Comparison of ENCODE assay signal across 37 mouse cellular contexts in genomic region chr3:138471066-138471465, GRCm38 (mm10). TPM values are rescaled to one million over a fixed set of nuclear protein-coding genes. Genes with fewer than 3 reads are reported as not detected.
"Had no signal": no experiment of that assay in that cellular context is flagged by ENCODE, and none has a peak within 500 bp of the region (broad histone marks: within the 10 kb centered on the region; RNA-seq: fewer than 3 reads in every experiment).

No protein-coding gene starts in this region.

- H3K27me3 ChIP-seq: heart, embryonic 12.5 days; hindbrain, embryonic 13.5 days; hindbrain, embryonic 15.5 days; limb, embryonic 13.5 days; limb, embryonic 15.5 days; liver, embryonic 12.5 days had no signal

- DNase-seq: gastrocnemius, postnatal 14 days; gastrocnemius, postnatal 36 days; heart, adult 18-20 months; heart, postnatal 14 days; heart, postnatal 36 days; kidney, adult 11 months; kidney, adult 8-10 months; kidney, postnatal 25 days; layer of hippocampus, adult 9-11 months; layer of hippocampus, postnatal 36 days; left cerebral cortex, postnatal 4 days had no signal

- H3K4me1 ChIP-seq: heart, embryonic 10.5 days; heart, embryonic 12.5 days; hindbrain, embryonic 13.5 days; hindbrain, embryonic 15.5 days; limb, embryonic 13.5 days; limb, embryonic 15.5 days; liver, embryonic 12.5 days had no signal

- H3K9ac ChIP-seq: heart, embryonic 12.5 days; hindbrain, embryonic 13.5 days; hindbrain, embryonic 15.5 days; limb, embryonic 13.5 days; limb, embryonic 15.5 days; liver, embryonic 12.5 days; liver, embryonic 14.5 days had no signal

- H3K27ac ChIP-seq: heart, embryonic 10.5 days; hindbrain, embryonic 13.5 days; hindbrain, embryonic 15.5 days; hindbrain, postnatal 0 days; limb, embryonic 13.5 days; limb, embryonic 15.5 days; liver, embryonic 12.5 days; liver, embryonic 14.5 days had no signal

- H3K4me3 ChIP-seq: heart, embryonic 10.5 days; heart, embryonic 12.5 days; hindbrain, embryonic 13.5 days; hindbrain, embryonic 15.5 days; limb, embryonic 13.5 days; limb, embryonic 15.5 days; liver, embryonic 12.5 days had no signal

- H3K9me3 ChIP-seq: heart, embryonic 10.5 days; heart, embryonic 12.5 days; hindbrain, embryonic 13.5 days; hindbrain, embryonic 15.5 days; limb, embryonic 13.5 days; limb, embryonic 15.5 days; liver, embryonic 12.5 days had no signal

- H3K4me2 ChIP-seq: heart, embryonic 12.5 days; hindbrain, embryonic 13.5 days; hindbrain, embryonic 15.5 days; limb, embryonic 13.5 days; limb, embryonic 15.5 days; liver, embryonic 12.5 days had no signal

- ATAC-seq: hindbrain, postnatal 0 days; intestine, embryonic 16.5 days; liver, embryonic 12.5 days had no signal

RNA-seq across cellular contexts. Expression of gene Adh4, which starts 55.8 kb away (rescaled TPM):
- total RNA-seq: gastrocnemius, adult 18-20 months; gastrocnemius, adult 8-10 months; gastrocnemius, postnatal 14 days; gastrocnemius, postnatal 36 days; heart, adult 18-20 months; heart, adult 8-10 months; heart, postnatal 14 days; heart, postnatal 36 days; hematopoietic stem cell, adult 5-6 weeks; hindbrain, postnatal 0 days; layer of hippocampus, adult 18-20 months; layer of hippocampus, adult 8-10 months; layer of hippocampus, postnatal 14 days; layer of hippocampus, postnatal 36 days; left cerebral cortex, adult 18-20 months; left cerebral cortex, adult 8-10 months; left cerebral cortex, postnatal 10 days; left cerebral cortex, postnatal 25 days; left cerebral cortex, postnatal 4 days had no signal
- polyA plus RNA-seq: heart, embryonic 10.5 days; heart, embryonic 12.5 days; heart, embryonic 14.5 days; heart, embryonic 16.5 days; hindbrain, embryonic 11.5 days; hindbrain, embryonic 13.5 days; hindbrain, embryonic 15.5 days; hindbrain, postnatal 0 days; intestine, embryonic 14.5 days; limb, embryonic 11.5 days; limb, embryonic 13.5 days; liver, embryonic 12.5 days had no signal
